Mouse (Mus musculus): ENCODE results near the gene Gcn1l1. TPM values are rescaled to one million over a fixed set of nuclear protein-coding genes. Genes with fewer than 3 reads are reported as not detected.
"Not testable (repeated sequence)": the region's sequence is repeated elsewhere in the genome, so short reads cannot be mapped to it uniquely, and the experiment has no call there.

The Gcn1l1 gene
- 20.9 and 27.6 TPM in 2 replicates for polyA plus RNA-seq (2015; fragmentation: Nextera tagmentation; extraction: Ambion mirVana)

DNA sequence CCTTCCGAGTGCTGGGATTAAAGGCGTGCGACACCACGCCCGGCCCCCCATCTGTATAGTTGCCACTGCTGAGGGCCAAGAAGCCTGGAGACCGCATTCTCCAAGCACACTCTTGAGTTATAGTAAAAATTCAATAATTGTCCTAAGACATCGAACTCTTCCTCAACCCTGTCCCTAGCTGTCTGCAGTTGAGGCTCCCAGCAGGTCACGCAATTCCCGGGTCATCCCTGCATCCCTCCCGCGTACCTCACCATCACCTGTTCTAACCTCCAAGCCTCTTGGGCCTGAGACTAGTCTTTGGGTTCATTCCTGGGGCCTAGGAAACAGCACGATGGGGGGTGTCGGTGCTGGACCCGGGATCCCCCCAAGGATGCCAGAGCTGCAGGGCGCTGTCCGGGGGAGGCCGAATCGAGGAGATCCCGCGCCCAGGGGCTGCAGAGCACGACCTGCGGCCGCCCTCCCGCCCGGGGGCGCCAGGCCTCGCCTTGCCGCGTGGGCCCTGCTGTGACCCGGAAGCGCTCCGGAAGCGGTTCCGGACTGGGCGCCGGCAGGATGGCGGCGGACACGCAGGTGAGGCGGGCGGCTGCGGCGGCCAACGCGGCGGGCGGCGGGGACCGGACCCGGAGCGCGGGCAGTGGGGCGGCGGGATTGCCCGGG is at the start of gene Gcn1l1:
Gene Gcn1l1, plus strand, starts transcription at position 518 of the 657 bp plus-strand sequence.
- peaks cover 31% of the 10 kb centered on the region for H3K4me1 ChIP-seq (ENCODE audit: control insufficient read depth, insufficient read depth, low read length)
- peak within 1 kb of the TSS; percentile 92 for H3K9ac ChIP-seq (ENCODE audit: low read length)
- H3K36me3 ChIP-seq (ENCODE audit: control insufficient read depth, insufficient read depth), result peaks cover 26% of the 10 kb centered on the region
- H3K4me3 ChIP-seq (ENCODE audit: low read length), result peak within 1 kb of the TSS; percentile 93
- peak within 1 kb of the TSS; percentile 71 for H3K27ac ChIP-seq (ENCODE audit: low read length)
- no peaks in the 10 kb centered on the region for H3K27me3 ChIP-seq (ENCODE audit: control insufficient read depth, insufficient read depth, low read length)
- peak; percentile 90 for ATAC-seq (replicated peaks; ENCODE audit: extremely low read depth, insufficient read depth, low FRiP score)
- peak within 1 kb of the TSS; percentile 85 for H3K4me2 ChIP-seq (ENCODE audit: low read depth, low read length)
- H3K9me3 ChIP-seq (replicated peaks; ENCODE audit: control insufficient read depth, low read length), result no peaks in the 10 kb centered on the region
- WGBS, result 2% methylated on average over 55 of the region's 55 CpGs

DNA sequence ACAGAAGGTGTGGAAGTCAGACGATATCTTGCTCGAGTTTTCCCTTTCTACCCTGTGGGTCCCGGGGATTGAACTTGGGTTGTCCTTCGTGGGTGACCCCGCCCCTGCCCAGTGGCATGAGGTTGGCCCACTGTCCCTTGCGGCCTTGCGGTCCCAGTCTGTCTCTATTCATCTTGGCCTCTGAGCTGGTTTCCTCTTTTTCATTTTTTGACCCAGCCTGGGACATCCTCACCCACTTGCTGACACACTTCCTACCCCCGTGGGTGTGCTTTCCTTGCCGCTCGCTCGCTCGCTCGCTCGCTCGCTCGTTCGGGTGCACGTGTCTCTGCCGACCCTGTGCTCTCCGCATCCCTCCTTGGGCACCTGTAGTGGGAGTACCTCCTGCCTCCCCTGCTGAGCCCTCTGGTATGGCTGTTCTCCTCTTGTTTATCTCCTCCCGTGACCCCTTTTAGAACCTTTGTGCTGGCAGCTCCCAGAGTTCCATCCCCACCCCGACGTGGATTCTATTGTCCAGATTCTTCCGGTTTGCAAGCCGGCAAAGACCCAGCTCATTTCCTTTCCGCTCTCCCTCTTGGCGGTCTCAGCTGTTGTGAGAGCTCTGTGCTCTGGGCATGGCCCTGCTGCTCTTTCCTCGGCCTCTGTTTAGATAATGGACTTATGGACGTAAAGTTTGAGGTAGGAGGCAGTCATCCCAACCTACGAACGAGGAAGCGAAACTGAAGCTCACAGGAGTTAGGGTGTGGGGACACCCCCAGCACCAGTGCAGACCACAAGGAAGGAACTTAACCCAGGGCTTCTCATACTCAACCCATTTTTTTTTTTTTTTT is 48.8 kb upstream of the Gcn1l1 start:
- peak overlapping the region; percentile 38; the same call in 1 of the 2 replicates for H3K9ac ChIP-seq (ENCODE audit: low read length)
- peak; percentile 25 for ATAC-seq (replicated peaks; ENCODE audit: extremely low read depth, insufficient read depth, low FRiP score)
- peak overlapping the region; percentile 0; the same call in 1 of the 2 replicates for H3K4me3 ChIP-seq (ENCODE audit: low read length)
- WGBS, result 57% methylated on average over 30 of the region's 32 CpGs
- peaks cover 38% of the 10 kb centered on the region for H3K4me1 ChIP-seq (ENCODE audit: control insufficient read depth, insufficient read depth, low read length)
- H3K27ac ChIP-seq (ENCODE audit: low read length), result peak overlapping the region; percentile 88
- peaks cover 7% of the 10 kb centered on the region for H3K36me3 ChIP-seq (ENCODE audit: control insufficient read depth, insufficient read depth)
- H3K9me3 ChIP-seq (replicated peaks; ENCODE audit: control insufficient read depth, low read length), result no peaks in the 10 kb centered on the region
- no peaks in the 10 kb centered on the region for H3K27me3 ChIP-seq (ENCODE audit: control insufficient read depth, insufficient read depth, low read length)
- peak overlapping the region; percentile 50 for H3K4me2 ChIP-seq (ENCODE audit: low read depth, low read length)

DNA sequence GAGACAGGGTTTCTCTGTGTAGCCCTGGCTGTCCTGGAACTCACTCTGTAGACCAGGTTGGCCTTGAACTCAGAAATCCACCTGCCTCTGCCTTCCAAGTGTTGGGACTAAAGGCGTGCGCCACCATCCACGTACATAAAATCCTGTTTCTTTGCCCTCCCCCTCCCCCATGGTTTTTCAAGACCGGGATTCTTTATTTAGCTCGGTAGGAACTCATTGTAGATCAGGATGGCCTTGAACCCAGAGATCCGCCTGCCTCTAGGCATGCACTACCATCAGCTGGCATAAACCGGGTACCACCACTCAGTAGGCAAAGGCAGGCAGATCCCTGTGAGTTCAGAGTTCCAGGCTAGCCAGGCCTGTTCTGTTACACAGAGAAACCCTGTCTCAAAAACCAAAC is 48.1 kb upstream of the Gcn1l1 start:
- H3K4me1 ChIP-seq (ENCODE audit: control insufficient read depth, insufficient read depth, low read length), result peaks cover 42% of the 10 kb centered on the region
- H3K9me3 ChIP-seq (replicated peaks; ENCODE audit: control insufficient read depth, low read length), result no peaks in the 10 kb centered on the region
- no peak overlapping the region; the same call in 1 of the 2 replicates for H3K4me2 ChIP-seq (ENCODE audit: low read depth, low read length)
- peak overlapping the region; percentile 88 for H3K27ac ChIP-seq (ENCODE audit: low read length)
- H3K36me3 ChIP-seq (ENCODE audit: control insufficient read depth, insufficient read depth), result peaks cover 7% of the 10 kb centered on the region
- no peaks in the 10 kb centered on the region for H3K27me3 ChIP-seq (ENCODE audit: control insufficient read depth, insufficient read depth, low read length)
- 62% methylated on average over 7 of the region's 7 CpGs for WGBS
- no peak overlapping the region for H3K4me3 ChIP-seq (ENCODE audit: low read length)
- no peak for ATAC-seq (replicated peaks; ENCODE audit: extremely low read depth, insufficient read depth, low FRiP score)
- H3K9ac ChIP-seq (ENCODE audit: low read length), result no peak overlapping the region

DNA sequence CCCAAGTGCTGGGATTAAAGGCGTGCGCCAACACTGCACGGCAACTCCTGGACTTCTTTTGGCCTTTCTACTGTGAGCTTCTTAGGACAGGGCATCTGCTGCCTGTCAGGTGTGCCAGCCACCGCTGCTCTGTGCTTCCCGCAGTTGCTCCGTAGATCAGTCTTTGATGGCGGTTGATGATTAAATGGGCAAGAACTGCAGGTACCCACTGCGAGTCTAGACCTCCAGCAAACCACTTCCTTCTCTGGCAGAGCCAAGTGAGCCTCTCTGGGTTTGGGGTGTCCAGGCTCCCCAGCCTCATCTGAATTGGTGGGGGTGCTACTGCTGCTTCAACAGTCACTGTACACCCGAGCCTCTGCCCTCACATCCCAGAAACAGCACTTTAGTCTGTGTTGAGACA is 47.6 kb upstream of the Gcn1l1 start:
- Histone ChIP-seq H3K9me3 (replicated peaks; ENCODE audit: control insufficient read depth, low read length) (no peaks in the 10 kb centered on the region), H3K4me2 (ENCODE audit: low read depth, low read length) (no peak overlapping the region), H3K36me3 (ENCODE audit: control insufficient read depth, insufficient read depth) (peaks cover 7% of the 10 kb centered on the region), H3K4me3 (ENCODE audit: low read length) (no peak overlapping the region), H3K27me3 (ENCODE audit: control insufficient read depth, insufficient read depth, low read length) (no peaks in the 10 kb centered on the region), H3K27ac (ENCODE audit: low read length) (peak overlapping the region; percentile 88), H3K9ac (ENCODE audit: low read length) (no peak overlapping the region), H3K4me1 (ENCODE audit: control insufficient read depth, insufficient read depth, low read length) (peaks cover 42% of the 10 kb centered on the region)
- 88% methylated on average over 9 of the region's 9 CpGs for WGBS
- no peak for ATAC-seq (replicated peaks; ENCODE audit: extremely low read depth, insufficient read depth, low FRiP score)

DNA sequence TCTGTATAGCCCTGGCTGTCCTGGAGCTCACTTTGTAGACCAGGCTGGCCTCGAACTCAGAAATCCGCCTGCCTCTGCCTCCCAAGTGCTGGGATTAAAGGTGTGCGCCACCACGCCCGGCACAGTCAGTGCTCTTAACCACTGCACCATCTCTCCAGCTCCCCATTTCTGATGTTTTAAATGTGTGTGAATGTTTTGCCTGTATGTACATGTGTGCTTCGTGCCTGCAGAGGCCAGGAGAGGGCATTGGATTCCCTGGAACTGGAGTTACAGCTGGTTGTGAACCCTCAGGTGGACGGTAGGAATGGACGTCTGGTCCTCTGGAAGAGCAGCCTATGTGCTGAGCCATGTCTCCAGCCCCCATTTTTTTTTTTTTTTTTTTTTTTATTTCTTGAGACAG is 46.8 kb upstream of the Gcn1l1 start:
- H3K4me2 ChIP-seq (ENCODE audit: low read depth, low read length); H3K36me3 ChIP-seq (ENCODE audit: control insufficient read depth, insufficient read depth); H3K27me3 ChIP-seq (ENCODE audit: control insufficient read depth, insufficient read depth, low read length); H3K9me3 ChIP-seq (replicated peaks; ENCODE audit: control insufficient read depth, low read length); H3K9ac ChIP-seq (ENCODE audit: low read length); H3K27ac ChIP-seq (ENCODE audit: low read length); H3K4me3 ChIP-seq (ENCODE audit: low read length); ATAC-seq (replicated peaks; ENCODE audit: extremely low read depth, insufficient read depth, low FRiP score): not testable (repeated sequence)
- WGBS, result 94% methylated on average over 8 of the region's 8 CpGs
- H3K4me1 ChIP-seq (ENCODE audit: control insufficient read depth, insufficient read depth, low read length), result peaks cover 47% of the 10 kb centered on the region

DNA sequence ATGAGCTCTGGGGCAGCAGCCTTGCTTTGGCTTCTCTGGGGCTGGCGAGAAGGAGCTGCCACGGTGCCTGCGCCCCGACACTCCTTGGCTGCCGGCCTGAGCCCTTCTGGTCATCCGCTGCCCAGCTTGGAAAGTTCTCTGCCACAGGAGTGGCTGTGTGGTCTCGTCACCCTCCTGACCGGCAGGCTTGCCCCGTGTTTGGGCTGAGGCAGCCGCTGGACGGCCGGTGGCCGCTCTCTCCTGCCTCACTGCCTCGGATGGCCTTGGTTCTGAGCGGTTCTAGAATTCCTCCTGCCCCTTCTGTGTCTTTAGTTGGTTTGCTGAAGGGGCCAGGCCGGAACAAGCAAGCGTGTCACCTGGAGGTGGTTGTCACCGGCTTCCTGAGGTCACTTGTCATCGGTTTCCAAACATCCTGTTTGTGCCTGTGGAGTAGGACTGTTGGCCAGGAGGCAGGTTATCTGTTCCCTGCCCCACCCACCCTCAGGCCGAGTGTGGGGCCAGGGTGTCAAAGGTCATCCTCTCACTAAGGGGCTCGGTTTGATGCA is 44.7 kb upstream of the Gcn1l1 start:
- Histone ChIP-seq H3K27ac (ENCODE audit: low read length) (peak overlapping the region; percentile 72), H3K27me3 (ENCODE audit: control insufficient read depth, insufficient read depth, low read length) (no peaks in the 10 kb centered on the region), H3K9ac (ENCODE audit: low read length) (peak overlapping the region; percentile 28; the same call in 1 of the 2 replicates), H3K9me3 (replicated peaks; ENCODE audit: control insufficient read depth, low read length) (no peaks in the 10 kb centered on the region), H3K4me1 (ENCODE audit: control insufficient read depth, insufficient read depth, low read length) (peaks cover 51% of the 10 kb centered on the region), H3K4me3 (ENCODE audit: low read length) (peak overlapping the region; percentile 3; the same call in 1 of the 2 replicates), H3K4me2 (ENCODE audit: low read depth, low read length) (peak overlapping the region; percentile 18; the same call in 1 of the 2 replicates), H3K36me3 (ENCODE audit: control insufficient read depth, insufficient read depth) (peaks cover 5% of the 10 kb centered on the region; the same call in 1 of the 2 replicates)
- 47% methylated on average over 21 of the region's 21 CpGs for whole genome bisulfite sequencing
- no peak for ATAC-seq (replicated peaks; ENCODE audit: extremely low read depth, insufficient read depth, low FRiP score)

DNA sequence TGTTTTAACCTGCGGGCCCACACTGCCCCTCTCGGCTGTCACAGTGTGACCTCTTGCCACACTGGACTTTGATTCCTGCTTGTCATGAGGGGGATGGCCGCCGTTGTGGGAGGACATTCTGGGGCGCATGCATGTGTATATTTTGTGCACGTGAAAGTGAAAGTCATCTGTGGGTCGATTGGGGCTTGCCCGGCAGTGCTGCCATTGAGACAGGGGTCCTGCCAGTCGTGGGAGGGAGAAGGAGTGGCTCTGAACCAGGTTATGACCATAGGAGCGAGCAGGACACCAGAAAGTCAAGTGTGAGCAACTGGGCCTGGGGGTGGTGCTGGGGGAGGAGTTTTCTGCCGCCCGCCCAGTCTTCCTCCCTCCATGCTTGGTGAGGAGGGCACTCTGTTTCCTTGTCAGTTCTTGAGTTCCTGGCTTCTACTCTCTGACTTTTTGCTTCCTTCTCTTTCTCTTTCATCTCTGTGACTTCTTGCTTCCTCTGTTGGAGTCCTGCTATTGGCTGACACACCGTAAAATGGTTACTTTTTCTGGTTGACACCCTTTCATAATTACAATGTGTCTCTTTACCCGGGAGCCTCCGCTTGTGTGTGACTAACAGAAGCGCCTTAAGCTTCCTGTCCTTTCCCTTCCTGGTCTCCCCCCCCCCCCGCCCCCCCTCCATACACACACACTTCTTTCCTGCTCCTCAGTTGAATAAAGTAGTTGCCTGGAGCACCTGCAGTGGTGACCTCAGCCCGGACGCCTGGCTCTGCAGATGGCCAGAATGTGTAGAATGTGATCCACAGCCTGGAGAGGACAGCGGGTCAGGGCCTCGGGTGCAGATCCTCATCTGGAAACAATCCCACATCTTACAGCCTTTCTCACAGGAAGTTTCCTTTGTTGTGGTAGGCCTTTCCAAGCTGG is 43.2 kb upstream of the Gcn1l1 start:
- Histone ChIP-seq H3K4me1 (ENCODE audit: control insufficient read depth, insufficient read depth, low read length) (peaks cover 48% of the 10 kb centered on the region), H3K27ac (ENCODE audit: low read length) (peak overlapping the region; percentile 72), H3K9me3 (replicated peaks; ENCODE audit: control insufficient read depth, low read length) (no peaks in the 10 kb centered on the region), H3K27me3 (ENCODE audit: control insufficient read depth, insufficient read depth, low read length) (no peaks in the 10 kb centered on the region), H3K4me2 (ENCODE audit: low read depth, low read length) (peak overlapping the region; percentile 8), H3K9ac (ENCODE audit: low read length) (peak overlapping the region; percentile 44; the same call in 1 of the 2 replicates), H3K4me3 (ENCODE audit: low read length) (peak overlapping the region; percentile 3; the same call in 1 of the 2 replicates), H3K36me3 (ENCODE audit: control insufficient read depth, insufficient read depth) (peaks cover 2% of the 10 kb centered on the region; the same call in 1 of the 2 replicates)
- no peak for ATAC-seq (replicated peaks; ENCODE audit: extremely low read depth, insufficient read depth, low FRiP score)
- 51% methylated on average over 20 of the region's 21 CpGs for WGBS

DNA sequence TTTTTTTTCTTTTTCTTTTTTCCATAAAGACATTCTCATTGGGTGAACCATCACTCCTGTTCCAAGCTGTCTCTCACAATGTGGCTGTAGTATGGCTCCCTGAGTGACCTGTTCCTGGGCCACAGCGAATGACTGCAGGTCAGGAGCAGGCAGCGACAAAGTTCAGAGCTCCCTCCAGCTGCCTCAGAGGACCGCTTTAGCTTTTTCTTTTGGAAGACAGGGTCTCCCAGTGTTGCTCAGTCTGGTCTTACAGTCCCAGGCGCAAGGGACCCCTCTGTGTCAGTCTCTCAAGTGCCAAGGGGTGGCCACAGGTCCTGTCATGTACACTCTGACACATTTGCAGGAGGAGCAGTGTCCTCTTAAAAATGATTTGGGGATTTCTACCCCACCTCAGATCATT is 42.5 kb upstream of the Gcn1l1 start:
- H3K9ac ChIP-seq (ENCODE audit: low read length), result no peak overlapping the region; the same call in 1 of the 2 replicates
- peak overlapping the region; percentile 72 for H3K27ac ChIP-seq (ENCODE audit: low read length)
- H3K9me3 ChIP-seq (replicated peaks; ENCODE audit: control insufficient read depth, low read length), result no peaks in the 10 kb centered on the region
- H3K4me1 ChIP-seq (ENCODE audit: control insufficient read depth, insufficient read depth, low read length), result peaks cover 48% of the 10 kb centered on the region
- ATAC-seq (replicated peaks; ENCODE audit: extremely low read depth, insufficient read depth, low FRiP score), result no peak
- no peaks in the 10 kb centered on the region for H3K27me3 ChIP-seq (ENCODE audit: control insufficient read depth, insufficient read depth, low read length)
- H3K36me3 ChIP-seq (ENCODE audit: control insufficient read depth, insufficient read depth), result peaks cover 2% of the 10 kb centered on the region; the same call in 1 of the 2 replicates
- H3K4me3 ChIP-seq (ENCODE audit: low read length), result no peak overlapping the region
- WGBS, result 80% methylated on average over 4 of the region's 4 CpGs
- no peak overlapping the region for H3K4me2 ChIP-seq (ENCODE audit: low read depth, low read length)
